Mouse (Mus musculus): ENCODE measurements around the gene Noxa1. TPM values are rescaled to one million over a fixed set of nuclear protein-coding genes. Genes with fewer than 3 reads are reported as not detected.

The Noxa1 gene
- not detected in 2 replicates for polyA plus RNA-seq (2011; ENCODE audit: insufficient read length, low read depth, missing spikeins)

- H3K27ac ChIP-seq (ENCODE audit: insufficient read depth, low read length): no peak within 1 kb of the TSS
- TF ChIP-seq CTCF (IDR thresholded peaks at IDR 0.05; ENCODE audit: borderline replicate concordance, insufficient read depth, low read length) (no peak), POLR2A (IDR thresholded peaks at IDR 0.05; ENCODE audit: low read depth, low read length) (no peak)
- H3K4me1 ChIP-seq (ENCODE audit: control insufficient read depth, insufficient read depth, low read length): no peaks in the 10 kb centered on the region
- H3K4me3 ChIP-seq (ENCODE audit: insufficient read depth, low read length): no peak within 1 kb of the TSS
Measured at GRCm38 (mm10) chr2:25095109-25095850, at the start of gene Noxa1. Gene Noxa1, minus strand, starts transcription at chr2:25095149.

GRCm38 (mm10) chr2:25141921-25142320 lies 47.0 kb upstream of the Noxa1 start:
- H3K27ac ChIP-seq (ENCODE audit: insufficient read depth, low read length): no peak overlapping the region
- H3K4me3 ChIP-seq (ENCODE audit: insufficient read depth, low read length): no peak overlapping the region
- TF ChIP-seq CTCF (IDR thresholded peaks at IDR 0.05; ENCODE audit: borderline replicate concordance, insufficient read depth, low read length): no peak
- H3K4me1 ChIP-seq (ENCODE audit: control insufficient read depth, insufficient read depth, low read length): no peaks in the 10 kb centered on the region

- H3K4me3 ChIP-seq (ENCODE audit: insufficient read depth, low read length): no peak overlapping the region
- TF ChIP-seq CTCF (IDR thresholded peaks at IDR 0.05; ENCODE audit: borderline replicate concordance, insufficient read depth, low read length): no peak
- no peak overlapping the region for H3K27ac ChIP-seq (ENCODE audit: insufficient read depth, low read length)
- H3K4me1 ChIP-seq (ENCODE audit: control insufficient read depth, insufficient read depth, low read length): no peaks in the 10 kb centered on the region
Measured at GRCm38 (mm10) chr2:25141185-25141584, 46.2 kb upstream of the Noxa1 start.

GRCm38 (mm10) chr2:25137832-25138231 lies 42.9 kb upstream of the Noxa1 start:
- H3K4me1 ChIP-seq (ENCODE audit: control insufficient read depth, insufficient read depth, low read length): no peaks in the 10 kb centered on the region
- H3K4me3 ChIP-seq (ENCODE audit: insufficient read depth, low read length): no peak overlapping the region
- H3K27ac ChIP-seq (ENCODE audit: insufficient read depth, low read length): no peak overlapping the region
- TF ChIP-seq CTCF (IDR thresholded peaks at IDR 0.05; ENCODE audit: borderline replicate concordance, insufficient read depth, low read length) (no peak), POLR2A (IDR thresholded peaks at IDR 0.05; ENCODE audit: low read depth, low read length) (no peak)

- TF ChIP-seq CTCF (IDR thresholded peaks at IDR 0.05; ENCODE audit: borderline replicate concordance, insufficient read depth, low read length): no peak
- Histone ChIP-seq H3K4me1 (ENCODE audit: control insufficient read depth, insufficient read depth, low read length) (no peaks in the 10 kb centered on the region), H3K27ac (ENCODE audit: insufficient read depth, low read length) (no peak overlapping the region)
Measured at GRCm38 (mm10) chr2:25131601-25132000, 36.7 kb upstream of the Noxa1 start.

GRCm38 (mm10) chr2:25128072-25128471 lies 33.1 kb upstream of the Noxa1 start:
- TF ChIP-seq CTCF (IDR thresholded peaks at IDR 0.05; ENCODE audit: borderline replicate concordance, insufficient read depth, low read length) (no peak), POLR2A (IDR thresholded peaks at IDR 0.05; ENCODE audit: low read depth, low read length) (no peak)
- Histone ChIP-seq H3K4me1 (ENCODE audit: control insufficient read depth, insufficient read depth, low read length) (no peaks in the 10 kb centered on the region), H3K4me3 (ENCODE audit: insufficient read depth, low read length) (no peak overlapping the region), H3K27ac (ENCODE audit: insufficient read depth, low read length) (no peak overlapping the region)

More at GRCm38 (mm10) chr2:25131601-25132000, 36.7 kb upstream of the Noxa1 start:
- no peak overlapping the region for H3K4me3 ChIP-seq (ENCODE audit: insufficient read depth, low read length)

- H3K4me1 ChIP-seq (ENCODE audit: control insufficient read depth, insufficient read depth, low read length): no peaks in the 10 kb centered on the region
- no peak overlapping the region for H3K4me3 ChIP-seq (ENCODE audit: insufficient read depth, low read length)
- no peak overlapping the region for H3K27ac ChIP-seq (ENCODE audit: insufficient read depth, low read length)
- TF ChIP-seq POLR2A (IDR thresholded peaks at IDR 0.05; ENCODE audit: low read depth, low read length) (no peak), CTCF (IDR thresholded peaks at IDR 0.05; ENCODE audit: borderline replicate concordance, insufficient read depth, low read length) (peak; percentile 88)
Measured at GRCm38 (mm10) chr2:25127206-25127605, 32.3 kb upstream of the Noxa1 start.

GRCm38 (mm10) chr2:25126011-25127010 lies 31.4 kb upstream of the Noxa1 start:
- H3K4me1 ChIP-seq (ENCODE audit: control insufficient read depth, insufficient read depth, low read length): no peaks in the 10 kb centered on the region
- TF ChIP-seq CTCF (IDR thresholded peaks at IDR 0.05; ENCODE audit: borderline replicate concordance, insufficient read depth, low read length) (no peak), POLR2A (IDR thresholded peaks at IDR 0.05; ENCODE audit: low read depth, low read length) (no peak)
- no peak overlapping the region for H3K27ac ChIP-seq (ENCODE audit: insufficient read depth, low read length)
- no peak overlapping the region for H3K4me3 ChIP-seq (ENCODE audit: insufficient read depth, low read length)

GRCm38 (mm10) chr2:25125146-25125545 lies 30.2 kb upstream of the Noxa1 start:
- TF ChIP-seq CTCF (IDR thresholded peaks at IDR 0.05; ENCODE audit: borderline replicate concordance, insufficient read depth, low read length) (no peak), POLR2A (IDR thresholded peaks at IDR 0.05; ENCODE audit: low read depth, low read length) (no peak)
- Histone ChIP-seq H3K4me1 (ENCODE audit: control insufficient read depth, insufficient read depth, low read length) (no peaks in the 10 kb centered on the region), H3K4me3 (ENCODE audit: insufficient read depth, low read length) (no peak overlapping the region), H3K27ac (ENCODE audit: insufficient read depth, low read length) (no peak overlapping the region)

- no peak overlapping the region for H3K4me3 ChIP-seq (ENCODE audit: insufficient read depth, low read length)
Measured at GRCm38 (mm10) chr2:25124411-25124810, 29.5 kb upstream of the Noxa1 start.

More at GRCm38 (mm10) chr2:25124411-25124810, 29.5 kb upstream of the Noxa1 start:
- TF ChIP-seq CTCF (IDR thresholded peaks at IDR 0.05; ENCODE audit: borderline replicate concordance, insufficient read depth, low read length): no peak
- TF ChIP-seq POLR2A (IDR thresholded peaks at IDR 0.05; ENCODE audit: low read depth, low read length): no peak
- H3K4me1 ChIP-seq (ENCODE audit: control insufficient read depth, insufficient read depth, low read length): no peaks in the 10 kb centered on the region
- H3K27ac ChIP-seq (ENCODE audit: insufficient read depth, low read length): no peak overlapping the region

Measured in embryonic fibroblast, embryonic 13.5 days (primary cell).